Mouse (Mus musculus) erythroblast, adult 5-6 weeks (primary cell): ENCODE measurements at regions not wholly inside any gene's neighbourhood (a gene's known extent, or its start where the extent isn't known, plus 50 kb on each side); places are given as distances from the start of the nearest gene placed in this dataset.

ENCODE experiments used
- ATAC-seq: replicated peaks from 2 replicates; pipeline ENCODE4 v1.8.0; 2016; ENCODE audit warnings: moderate number of reproducible peaks, mild to moderate bottlenecking, moderate TSS enrichment, inconsistent platforms; ENCODE audit not compliant: poor library complexity, low FRiP score, severe bottlenecking

GRCm38 (mm10) chr2:167849999-167850552 is 81.8 kb upstream of the Ptpn1 start:
- ATAC-seq, result no peak

GRCm38 (mm10) chr2:167848468-167849440 is 83.1 kb upstream of the Ptpn1 start:
- ATAC-seq, result no peak

- no peak for ATAC-seq
These were observed 84.4 kb upstream of the Ptpn1 start for GRCm38 (mm10) chr2:167847281-167848077.

GRCm38 (mm10) chr2:167845370-167845769 is 86.5 kb upstream of the Ptpn1 start:
- ATAC-seq, result no peak

GRCm38 (mm10) chr2:167844556-167844955 is 87.3 kb upstream of the Ptpn1 start:
- no peak for ATAC-seq

- no peak for ATAC-seq
These were observed 87.9 kb upstream of the Ptpn1 start for GRCm38 (mm10) chr2:167843921-167844320.

- ATAC-seq, result no peak
These were observed 88.9 kb upstream of the Ptpn1 start for GRCm38 (mm10) chr2:167842993-167843392.

GRCm38 (mm10) chr2:167842473-167842872 is 89.4 kb upstream of the Ptpn1 start:
- ATAC-seq, result no peak

GRCm38 (mm10) chr2:167841339-167842240 is 90.3 kb upstream of the Ptpn1 start:
- no peak for ATAC-seq

GRCm38 (mm10) chr2:167840344-167840743 is 91.5 kb upstream of the Ptpn1 start:
- ATAC-seq, result no peak

GRCm38 (mm10) chr2:167839324-167839981 is 92.4 kb upstream of the Ptpn1 start:
- no peak for ATAC-seq

- ATAC-seq, result no peak
These were observed 94.3 kb upstream of the Ptpn1 start for GRCm38 (mm10) chr2:167837596-167837995.

GRCm38 (mm10) chr2:167836611-167837010 is 95.2 kb upstream of the Ptpn1 start:
- no peak for ATAC-seq

- no peak for ATAC-seq
These were observed 97.3 kb upstream of the Ptpn1 start for GRCm38 (mm10) chr2:167834605-167835004.

GRCm38 (mm10) chr2:167833290-167833953 is 98.4 kb upstream of the Ptpn1 start:
- ATAC-seq, result no peak

GRCm38 (mm10) chr2:167831076-167832039 is 100.5 kb upstream of the Ptpn1 start:
- ATAC-seq, result no peak; the same call in 1 of the 2 replicates

GRCm38 (mm10) chr2:167828258-167828657 is 103.6 kb upstream of the Ptpn1 start:
- no peak for ATAC-seq
